Mouse (Mus musculus): ENCODE results near the gene Snapc1. TPM values are rescaled to one million over a fixed set of nuclear protein-coding genes. Genes with fewer than 3 reads are reported as not detected.

The Snapc1 gene
- total RNA-seq (2023; ENCODE audit: inconsistent age) = 25.1 to 32.5 TPM (median 29.0 TPM) in 4 replicates

GRCm38 (mm10) chr12:73964291-73965281 is at the start of gene Snapc1:
Snapc1 (plus strand) TSS chr12:73964481.

GRCm38 (mm10) chr12:73937353-73937752 is 26.9 kb upstream of the Snapc1 start, which contains the start of gene Gm49321:
Gm49321 (plus strand) TSS chr12:73937653.

GRCm38 (mm10) chr12:73997297-73998127 is 33.2 kb downstream of the Snapc1 start, which contains the start of gene Syt16:
Syt16 (plus strand) TSS chr12:73997661.

Other genes starting within 250 kb of the Snapc1 start
- 78.0 to 84.6 TPM (median 81.5 TPM) in 4 replicates for gene Hif1a, start 63.1 kb upstream of the Snapc1 start, total RNA-seq (2023; ENCODE audit: inconsistent age)
- gene Gm49321, start 26.8 kb upstream of the Snapc1 start, total RNA-seq (2023; ENCODE audit: inconsistent age) = 5.7 to 12.7 TPM (median 6.8 TPM) in 4 replicates
- not detected in 4 replicates for gene Syt16, start 33.2 kb downstream of the Snapc1 start, total RNA-seq (2023; ENCODE audit: inconsistent age)